Mouse (Mus musculus): ENCODE results near the gene Sorl1. TPM values are rescaled to one million over a fixed set of nuclear protein-coding genes. Genes with fewer than 3 reads are reported as not detected.

The Sorl1 gene
- total RNA-seq, 2 experiments from 2014 or later, result 187 to 196 TPM

DNA sequence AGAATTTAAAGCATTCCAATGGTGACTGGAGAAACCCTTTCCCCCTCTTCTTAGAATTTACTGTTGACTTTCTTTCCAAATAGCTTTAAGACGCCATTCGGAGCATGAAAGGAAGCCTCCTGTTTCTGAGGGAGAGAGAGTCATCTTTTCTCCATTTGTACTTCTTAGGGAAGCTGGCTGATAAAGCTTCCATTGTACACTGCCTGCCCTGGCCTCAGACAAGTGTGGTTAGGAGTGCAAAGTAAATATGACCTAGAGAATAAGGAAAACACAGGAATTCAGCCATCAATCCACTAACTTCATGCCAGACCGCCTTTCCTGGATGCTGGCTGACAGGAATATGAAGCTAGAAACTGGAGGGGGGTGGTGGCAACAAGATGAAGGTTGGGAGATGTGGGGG lies 100.7 kb downstream of the Sorl1 start:
- DNase-seq (ENCODE audit: extremely low spot score in 1 of 2, low spot score in 1 of 2), result no peak

GRCm38 (mm10) chr9:42022318-42022717 lies 101.8 kb downstream of the Sorl1 start:
- DNase-seq (ENCODE audit: extremely low spot score in 1 of 2, low spot score in 1 of 2), result no peak

- DNase-seq (ENCODE audit: extremely low spot score in 1 of 2, low spot score in 1 of 2), result no peak
These were observed 104.6 kb downstream of the Sorl1 start for GRCm38 (mm10) chr9:42019308-42020031.

DNA sequence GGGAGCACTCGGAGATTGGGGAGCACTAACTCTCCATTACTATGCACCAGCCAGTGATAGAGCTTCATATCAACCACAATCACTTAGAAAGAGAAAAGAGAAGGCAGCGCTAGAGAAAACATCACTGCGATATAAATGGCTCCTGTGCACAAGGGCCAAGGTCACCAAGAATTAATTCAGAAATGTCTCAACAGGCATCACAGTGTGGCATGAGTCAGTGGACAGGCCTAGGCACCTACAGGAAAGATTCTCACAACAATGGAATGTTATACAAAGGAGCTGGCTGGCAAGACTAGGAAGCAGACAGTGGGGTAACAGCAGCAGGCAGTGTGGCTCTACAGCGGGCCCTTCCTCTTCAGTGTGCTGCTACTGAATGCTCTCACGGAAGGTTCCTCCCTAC lies 115.6 kb downstream of the Sorl1 start:
- DNase-seq (ENCODE audit: extremely low spot score in 1 of 2, low spot score in 1 of 2), result no peak

DNA sequence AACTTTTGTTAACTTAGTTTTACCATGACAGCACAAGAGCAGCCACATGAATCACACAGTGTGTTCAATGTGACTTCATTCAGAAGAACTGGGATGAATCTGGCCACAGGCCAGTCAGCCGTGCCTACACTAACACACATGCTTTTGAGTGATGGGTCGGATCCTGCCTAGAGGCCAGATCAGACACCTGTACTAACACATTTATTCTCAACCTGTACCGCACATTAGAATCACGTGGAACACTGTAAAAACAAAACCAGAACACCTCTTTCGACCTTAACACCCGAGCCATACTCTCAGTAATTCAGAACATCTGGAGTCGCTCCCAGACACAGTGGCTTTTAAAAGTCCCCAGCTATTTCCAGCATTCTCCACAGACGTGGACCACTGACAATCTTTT lies 119.0 kb downstream of the Sorl1 start:
- DNase-seq (ENCODE audit: extremely low spot score in 1 of 2, low spot score in 1 of 2), result no peak

- DNase-seq (ENCODE audit: extremely low spot score in 1 of 2, low spot score in 1 of 2), result no peak
These were observed 120.0 kb downstream of the Sorl1 start for GRCm38 (mm10) chr9:42004140-42004539.

DNA sequence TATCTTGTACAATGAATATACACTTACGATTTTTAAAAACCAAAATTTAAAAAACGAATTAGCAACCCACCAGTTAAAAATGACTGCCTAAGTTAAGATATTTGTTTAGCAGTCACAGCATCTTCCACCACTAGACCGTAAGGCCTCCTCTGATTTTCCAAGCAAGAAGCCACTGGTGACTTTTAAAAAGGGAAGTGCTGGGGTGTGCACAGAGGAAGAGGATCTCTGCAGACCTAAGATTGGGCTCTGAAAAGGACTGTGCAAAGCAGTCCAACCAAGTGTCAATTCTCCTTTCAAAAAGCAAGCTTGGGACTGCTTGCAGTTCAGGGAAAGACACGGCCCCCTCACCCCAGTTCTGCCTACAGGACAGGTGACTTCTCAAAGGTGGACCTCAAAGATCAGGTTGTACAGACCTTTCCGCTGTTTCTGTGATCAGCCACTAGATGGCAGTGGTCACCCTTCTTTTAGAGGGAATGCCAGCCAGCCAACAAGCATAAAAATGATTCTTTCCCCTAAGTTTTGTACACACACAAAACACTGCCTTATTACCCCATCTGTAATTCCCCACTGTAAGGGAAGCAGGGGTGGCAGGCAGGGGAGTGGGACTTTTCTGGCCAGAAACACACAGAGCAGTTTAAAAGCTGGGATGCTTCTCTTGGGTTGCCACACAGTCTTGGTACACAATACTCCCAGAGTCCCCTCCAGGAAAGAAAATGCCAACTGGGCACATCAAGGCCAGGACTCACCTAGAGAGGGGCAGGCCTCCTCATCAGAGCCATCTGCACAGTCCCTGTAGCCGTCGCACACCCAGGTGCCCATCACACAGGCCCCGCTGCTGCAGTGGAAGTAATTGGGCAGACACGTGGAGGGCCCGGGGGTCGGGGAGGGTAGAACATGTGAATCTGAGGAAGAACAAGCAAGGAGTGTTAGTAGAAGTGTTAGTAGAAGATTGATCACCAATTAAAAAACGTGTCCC lies 124.3 kb downstream of the Sorl1 start:
- DNase-seq (ENCODE audit: extremely low spot score in 1 of 2, low spot score in 1 of 2), result peak; percentile 20 to 32

- DNase-seq (ENCODE audit: extremely low spot score in 1 of 2, low spot score in 1 of 2), result no peak
These were observed 128.8 kb downstream of the Sorl1 start for GRCm38 (mm10) chr9:41995278-41995677.

GRCm38 (mm10) chr9:41993821-41994220 lies 130.3 kb downstream of the Sorl1 start:
- no peak for DNase-seq (ENCODE audit: extremely low spot score in 1 of 2, low spot score in 1 of 2)

- no peak for DNase-seq (ENCODE audit: extremely low spot score in 1 of 2, low spot score in 1 of 2)
These were observed 131.3 kb downstream of the Sorl1 start for GRCm38 (mm10) chr9:41992841-41993240.

GRCm38 (mm10) chr9:41985636-41986035 lies 138.5 kb downstream of the Sorl1 start:
- DNase-seq (ENCODE audit: extremely low spot score in 1 of 2, low spot score in 1 of 2), result no peak

GRCm38 (mm10) chr9:41985052-41985451 lies 139.0 kb downstream of the Sorl1 start:
- no peak for DNase-seq (ENCODE audit: extremely low spot score in 1 of 2, low spot score in 1 of 2)

- DNase-seq (ENCODE audit: extremely low spot score in 1 of 2, low spot score in 1 of 2), result no peak
These were observed 139.8 kb downstream of the Sorl1 start for GRCm38 (mm10) chr9:41984306-41984705.

- no peak for DNase-seq (ENCODE audit: extremely low spot score in 1 of 2, low spot score in 1 of 2)
These were observed 140.8 kb downstream of the Sorl1 start for GRCm38 (mm10) chr9:41983286-41983685.

- no peak for DNase-seq (ENCODE audit: extremely low spot score in 1 of 2, low spot score in 1 of 2)
These were observed 141.3 kb downstream of the Sorl1 start for GRCm38 (mm10) chr9:41982760-41983159.

GRCm38 (mm10) chr9:41982023-41982422 lies 142.1 kb downstream of the Sorl1 start:
- peak; percentile 37 to 40 for DNase-seq (ENCODE audit: extremely low spot score in 1 of 2, low spot score in 1 of 2)

DNA sequence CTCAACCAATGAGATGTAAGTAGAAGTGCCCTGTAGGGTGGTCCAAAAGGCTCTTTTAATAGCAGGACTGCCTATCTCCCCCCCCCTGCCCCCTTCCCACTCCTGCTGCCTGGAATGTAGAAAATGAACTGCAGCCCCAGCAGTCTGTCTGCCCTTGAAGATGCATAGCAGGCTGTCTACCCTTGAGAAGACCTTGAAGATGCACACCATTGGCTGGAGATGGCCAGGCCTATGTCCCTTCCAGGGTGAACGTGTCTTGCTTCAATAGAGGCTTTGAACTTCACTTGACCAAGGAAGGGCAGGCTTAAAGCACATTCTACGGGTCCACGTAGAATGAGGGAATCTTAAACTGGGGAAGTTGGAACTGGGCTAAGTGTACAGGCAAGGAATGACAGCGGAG lies 142.8 kb downstream of the Sorl1 start:
- DNase-seq (ENCODE audit: extremely low spot score in 1 of 2, low spot score in 1 of 2), result no peak

- no peak for DNase-seq (ENCODE audit: extremely low spot score in 1 of 2, low spot score in 1 of 2)
These were observed 143.3 kb downstream of the Sorl1 start for GRCm38 (mm10) chr9:41980796-41981195.

GRCm38 (mm10) chr9:41978366-41978765 lies 145.7 kb downstream of the Sorl1 start:
- no peak for DNase-seq (ENCODE audit: extremely low spot score in 1 of 2, low spot score in 1 of 2)

- DNase-seq (ENCODE audit: extremely low spot score in 1 of 2, low spot score in 1 of 2), result no peak
These were observed 148.1 kb downstream of the Sorl1 start for GRCm38 (mm10) chr9:41975968-41976367.

DNA sequence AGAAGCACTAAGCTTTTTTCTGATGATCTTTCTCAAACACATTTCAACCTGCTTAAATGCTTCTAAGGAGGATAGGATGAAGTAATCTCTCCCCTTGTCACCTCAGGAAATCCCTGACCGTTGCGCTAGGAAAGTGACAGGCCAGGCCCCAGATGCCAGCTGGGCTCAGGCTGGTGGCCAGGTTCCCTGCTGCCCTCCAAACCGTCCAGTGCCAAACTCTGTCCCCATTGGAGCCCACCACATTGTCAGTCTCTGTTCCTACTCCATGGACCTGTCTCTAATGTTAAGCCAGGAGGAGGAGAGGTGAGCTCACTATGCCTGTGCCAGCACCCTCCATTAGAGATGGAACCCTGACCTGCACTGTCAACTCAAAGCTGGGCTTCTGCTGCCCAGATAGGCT lies 149.4 kb downstream of the Sorl1 start:
- DNase-seq (ENCODE audit: extremely low spot score in 1 of 2, low spot score in 1 of 2), result no peak
